Mouse (Mus musculus) bone marrow, adult 2 months (tissue): ENCODE results near the gene Ppp3ca. TPM values are rescaled to one million over a fixed set of nuclear protein-coding genes. Genes with fewer than 3 reads are reported as not detected.

Experiments
- H3K27ac ChIP-seq: fragments of 200-500 bp; 2 replicates; pipeline ENCODE4 v1.5.1; 2012; ENCODE audit warnings: low read depth, mild to moderate bottlenecking, control low read depth, inconsistent platforms, low read length; ENCODE audit not compliant: control insufficient read depth, poor library complexity, insufficient read depth
- H3K4me1 ChIP-seq: fragments of 200-500 bp; 2 replicates; pipeline ENCODE4 v1.6.1; 2011; ENCODE audit warnings: low read length; ENCODE audit not compliant: control insufficient read depth, insufficient read depth
- H3K4me3 ChIP-seq: fragments of 200-500 bp; replicated peaks from 2 replicates; pipeline ENCODE3; 2011; ENCODE audit warnings: mild to moderate bottlenecking, low read depth, low read length, control low read depth; ENCODE audit not compliant: control insufficient read depth
- CTCF ChIP-seq: fragments of 200-500 bp; IDR thresholded peaks from 2 replicates; pipeline ENCODE4 v1.5.1; 2011; ENCODE audit warnings: low read length, control low read depth; ENCODE audit not compliant: control insufficient read depth, insufficient read depth
- POLR2A ChIP-seq: fragments of 200-500 bp; IDR thresholded peaks from 2 replicates; pipeline ENCODE4 v1.6.1; 2011; ENCODE audit warnings: low read depth, mild to moderate bottlenecking, control low read depth, low read length, borderline replicate concordance; ENCODE audit not compliant: control insufficient read depth
- WGBS: fragments of 180-500 bp; shearing (Covaris S2); methylation state at CpG from one replicate; pipeline ENCODE4 v1.1.7; 2018; 5-methylcytosine and 5-hydroxymethylcytosine counted together
- polyA plus RNA-seq: library from polyadenylated mRNA; stranded (reverse); fragments of >200 nt; gene quantifications from 2 replicates; pipeline ENCODE4 v1.2.4, GENCODE M21; 2011; ENCODE audit warnings: low replicate concordance; ENCODE audit not compliant: missing spikeins, insufficient read depth, insufficient read length

Ppp3ca gene
- polyA plus RNA-seq, 1 experiment = 25.9 TPM

GRCm38 (mm10) chr3:136899744-136900143 lies 229.8 kb downstream of the Ppp3ca start:
- Histone ChIP-seq H3K4me1 (no peaks in the 10 kb centered on the region; the same call in 1 of the 2 replicates), H3K27ac (no peak overlapping the region), H3K4me3 (no peak overlapping the region)
- TF ChIP-seq CTCF = no peak
- TF ChIP-seq POLR2A = no peak
- 84% methylated on average over 2 of the region's 2 CpGs for WGBS

GRCm38 (mm10) chr3:136900986-136901385 lies 231.1 kb downstream of the Ppp3ca start:
- H3K27ac ChIP-seq = no peak overlapping the region
- WGBS = 88% methylated on average over 6 of the region's 6 CpGs
- TF ChIP-seq CTCF = no peak
- TF ChIP-seq POLR2A = no peak

GRCm38 (mm10) chr3:136902776-136903175 lies 232.9 kb downstream of the Ppp3ca start:
- no peak overlapping the region for H3K4me3 ChIP-seq
- WGBS = 94% methylated on average over 18 of the region's 18 CpGs
- no peak for TF ChIP-seq POLR2A
- TF ChIP-seq CTCF = no peak
- no peaks in the 10 kb centered on the region for H3K4me1 ChIP-seq
- H3K27ac ChIP-seq = no peak overlapping the region

More at GRCm38 (mm10) chr3:136900986-136901385, 231.1 kb downstream of the Ppp3ca start:
- H3K4me1 ChIP-seq = no peaks in the 10 kb centered on the region; the same call in 1 of the 2 replicates
- no peak overlapping the region for H3K4me3 ChIP-seq

GRCm38 (mm10) chr3:136905577-136905976 lies 235.7 kb downstream of the Ppp3ca start:
- 79% methylated on average over 1 of the region's 1 CpGs for WGBS
- Histone ChIP-seq H3K4me1 (no peaks in the 10 kb centered on the region), H3K4me3 (no peak overlapping the region)

GRCm38 (mm10) chr3:136909534-136909933 lies 239.6 kb downstream of the Ppp3ca start:
- no peaks in the 10 kb centered on the region for H3K4me1 ChIP-seq
- no peak overlapping the region for H3K4me3 ChIP-seq
- no peak overlapping the region for H3K27ac ChIP-seq
- 83% methylated on average over 3 of the region's 3 CpGs for WGBS
- TF ChIP-seq POLR2A (no peak), CTCF (no peak)

More at GRCm38 (mm10) chr3:136905577-136905976, 235.7 kb downstream of the Ppp3ca start:
- no peak for TF ChIP-seq POLR2A
- TF ChIP-seq CTCF = peak; percentile 52; the same call in 1 of the 2 replicates
- H3K27ac ChIP-seq = no peak overlapping the region

GRCm38 (mm10) chr3:136911276-136911675 lies 241.4 kb downstream of the Ppp3ca start:
- no peaks in the 10 kb centered on the region for H3K4me1 ChIP-seq
- no peak overlapping the region for H3K27ac ChIP-seq
- H3K4me3 ChIP-seq = no peak overlapping the region
- no peak for TF ChIP-seq CTCF
- TF ChIP-seq POLR2A = no peak
- WGBS = 90% methylated on average over 8 of the region's 8 CpGs

- no peak for TF ChIP-seq CTCF
- no peak for TF ChIP-seq POLR2A
- Histone ChIP-seq H3K4me3 (no peak overlapping the region), H3K4me1 (no peaks in the 10 kb centered on the region), H3K27ac (no peak overlapping the region)
- WGBS = 89% methylated on average over 7 of the region's 7 CpGs
These were observed 247.2 kb downstream of the Ppp3ca start for GRCm38 (mm10) chr3:136917080-136917479.

- no peak overlapping the region for H3K27ac ChIP-seq
- H3K4me3 ChIP-seq = no peak overlapping the region
- no peak for TF ChIP-seq CTCF
- TF ChIP-seq POLR2A = no peak
- H3K4me1 ChIP-seq = no peaks in the 10 kb centered on the region
These were observed 263.1 kb downstream of the Ppp3ca start for GRCm38 (mm10) chr3:136933071-136933470.

GRCm38 (mm10) chr3:136940733-136941601 lies 271.0 kb downstream of the Ppp3ca start:
- no peak overlapping the region for H3K27ac ChIP-seq
- no peak overlapping the region for H3K4me3 ChIP-seq
- WGBS = 10% methylated on average over 7 of the region's 7 CpGs

More at GRCm38 (mm10) chr3:136940733-136941601, 271.0 kb downstream of the Ppp3ca start:
- TF ChIP-seq POLR2A = no peak
- TF ChIP-seq CTCF = no peak
- no peaks in the 10 kb centered on the region for H3K4me1 ChIP-seq
